Mouse (Mus musculus) right cerebral cortex, postnatal 10 days (tissue): ENCODE data around the gene Akap5.

Experiments
- DNase-seq, 2 experiments: peaks; one replicate each; pipeline ENCODE4 v3.0.0; 2021; ENCODE audit warnings: low spot score in 2 of 2

Akap5 gene

DNA sequence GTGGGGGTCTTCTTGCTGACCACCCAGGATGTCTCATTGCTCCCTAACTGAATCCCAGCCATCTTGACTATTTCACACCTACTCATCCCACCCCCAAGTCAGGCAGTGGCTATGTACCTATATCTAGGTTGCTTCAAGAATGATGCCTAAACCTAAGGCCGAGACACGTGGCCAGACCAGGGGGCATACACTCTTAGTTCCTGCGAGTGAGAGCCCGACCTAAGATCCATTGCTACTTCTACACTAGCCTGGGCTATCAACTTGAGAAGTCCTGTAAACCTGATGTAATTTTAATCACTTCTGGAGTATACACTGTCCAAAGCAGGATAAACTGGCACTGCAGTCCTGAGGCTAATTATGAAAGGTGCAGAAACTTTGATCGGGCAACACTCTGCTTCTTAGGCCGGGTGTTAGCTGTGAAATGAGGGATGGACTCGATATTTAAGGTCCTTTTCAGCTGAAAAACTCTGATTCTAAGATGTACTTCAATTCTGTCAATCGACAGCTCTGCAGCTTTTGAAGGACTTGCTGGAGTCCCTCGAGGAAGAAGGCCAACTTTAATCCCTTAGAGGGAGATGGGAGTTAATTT, 43.6 kb downstream of the Akap5 start:
- no peak for DNase-seq

DNA sequence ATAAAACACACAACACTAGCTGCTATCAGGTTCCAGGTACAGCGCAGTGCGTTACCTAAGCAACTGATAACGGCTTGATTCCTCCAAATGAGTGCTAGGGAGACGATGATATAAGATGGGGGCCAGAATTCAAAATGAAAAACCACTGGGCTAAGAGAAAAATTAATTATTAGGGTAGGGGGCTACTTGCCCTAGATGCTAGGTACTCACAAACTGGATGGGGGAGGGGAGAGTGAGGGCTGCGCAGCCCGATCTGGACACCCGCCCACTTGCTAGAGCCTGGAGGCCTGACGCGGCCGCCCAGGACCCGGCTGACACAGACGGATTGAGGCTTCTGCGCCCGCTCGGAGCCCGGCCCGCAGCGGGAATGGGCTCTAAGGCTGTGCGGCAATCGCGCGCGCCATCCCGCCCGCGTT, 44.1 kb downstream of the Akap5 start:
- peak; percentile 69 to 73 for DNase-seq

DNA sequence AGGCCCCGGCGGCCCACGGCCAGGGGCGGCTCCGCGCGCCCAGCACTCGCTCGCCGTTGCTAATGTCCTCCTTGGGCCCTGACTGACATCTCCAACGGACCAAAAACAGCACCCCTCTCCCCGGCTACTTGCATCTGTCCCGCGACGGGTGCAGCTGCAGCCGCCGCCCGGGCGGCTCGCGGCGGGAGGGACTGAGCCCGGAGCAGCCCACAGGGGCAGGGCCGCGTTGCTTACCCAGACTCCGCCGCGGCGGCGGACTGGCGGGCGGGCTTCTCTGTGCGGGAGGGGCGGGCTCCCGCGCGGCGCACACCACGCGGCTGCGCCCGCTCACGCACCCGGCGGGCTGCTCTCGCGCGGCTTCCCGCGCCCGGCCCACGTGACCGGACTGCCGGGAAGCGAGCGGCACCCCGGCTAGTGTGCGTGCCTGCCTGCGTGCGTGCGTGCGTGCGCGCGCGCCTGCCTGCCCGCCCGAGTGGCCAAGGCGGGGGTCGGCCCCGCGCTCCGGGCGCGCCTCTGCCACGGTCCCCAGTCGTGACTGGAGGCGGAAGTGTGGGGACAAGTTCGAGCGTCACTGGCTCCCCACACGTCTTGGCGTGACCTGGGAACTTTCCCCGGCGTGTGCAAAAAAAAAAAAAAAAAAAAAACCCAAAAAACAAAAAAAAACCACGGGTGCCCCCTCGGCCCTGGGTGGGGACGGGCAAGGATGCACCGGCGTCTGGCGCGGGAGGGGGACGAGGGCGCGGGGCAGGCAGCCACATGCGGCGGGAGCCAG, 44.7 kb downstream of the Akap5 start, which contains the start of gene Zbtb25:
TSS of gene Zbtb25 (minus strand) at position 397 of the 772 bp plus-strand sequence.
- DNase-seq = peak; percentile 94 to 96

DNA sequence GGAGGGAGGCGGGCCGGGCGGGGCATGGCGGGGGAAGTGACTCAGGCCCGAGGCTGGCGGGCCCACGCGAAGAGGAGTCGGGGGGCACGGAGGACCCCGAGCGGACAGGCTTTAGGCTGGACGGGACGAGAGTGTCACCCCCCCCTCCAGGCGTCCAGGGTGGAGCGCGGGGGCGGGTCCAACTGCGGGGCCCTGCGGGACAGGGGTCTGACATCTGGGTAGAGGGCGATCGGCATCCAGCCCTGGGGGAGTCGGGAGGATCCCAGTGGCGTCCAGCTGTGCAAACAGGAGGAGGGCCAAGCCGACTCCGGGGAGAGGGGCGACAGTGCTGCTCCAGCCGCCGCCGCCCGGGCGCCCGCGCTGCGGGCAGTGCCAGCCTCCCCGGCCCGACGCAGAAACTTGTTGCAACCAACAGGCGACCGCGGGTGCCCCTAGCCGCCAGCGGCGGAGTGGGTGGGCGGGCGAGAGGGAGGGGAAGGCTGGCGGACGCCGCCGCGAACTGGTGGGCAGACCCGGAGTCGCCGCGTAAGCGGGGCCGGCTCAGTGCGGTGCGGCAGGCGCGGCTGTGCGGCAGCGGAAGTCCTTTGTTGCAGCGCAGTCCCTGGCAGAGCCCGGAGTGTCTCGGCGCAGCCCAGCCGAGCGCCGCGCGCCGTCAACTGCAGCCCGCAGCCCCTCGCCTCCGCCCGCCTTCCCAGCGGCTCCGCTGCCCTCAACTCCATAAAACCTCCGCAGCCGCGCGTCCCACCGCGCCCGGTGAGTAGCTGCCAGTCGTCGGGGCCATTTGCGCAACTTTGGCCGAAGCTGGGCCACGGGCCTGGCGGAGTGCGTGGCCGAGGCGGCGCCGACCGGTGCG, 45.5 kb downstream of the Akap5 start, which contains the start of gene Zbtb1:
TSS of gene Zbtb1 (plus strand) at position 289 of the 853 bp plus-strand sequence.
- peak; percentile 87 to 88 for DNase-seq

DNA sequence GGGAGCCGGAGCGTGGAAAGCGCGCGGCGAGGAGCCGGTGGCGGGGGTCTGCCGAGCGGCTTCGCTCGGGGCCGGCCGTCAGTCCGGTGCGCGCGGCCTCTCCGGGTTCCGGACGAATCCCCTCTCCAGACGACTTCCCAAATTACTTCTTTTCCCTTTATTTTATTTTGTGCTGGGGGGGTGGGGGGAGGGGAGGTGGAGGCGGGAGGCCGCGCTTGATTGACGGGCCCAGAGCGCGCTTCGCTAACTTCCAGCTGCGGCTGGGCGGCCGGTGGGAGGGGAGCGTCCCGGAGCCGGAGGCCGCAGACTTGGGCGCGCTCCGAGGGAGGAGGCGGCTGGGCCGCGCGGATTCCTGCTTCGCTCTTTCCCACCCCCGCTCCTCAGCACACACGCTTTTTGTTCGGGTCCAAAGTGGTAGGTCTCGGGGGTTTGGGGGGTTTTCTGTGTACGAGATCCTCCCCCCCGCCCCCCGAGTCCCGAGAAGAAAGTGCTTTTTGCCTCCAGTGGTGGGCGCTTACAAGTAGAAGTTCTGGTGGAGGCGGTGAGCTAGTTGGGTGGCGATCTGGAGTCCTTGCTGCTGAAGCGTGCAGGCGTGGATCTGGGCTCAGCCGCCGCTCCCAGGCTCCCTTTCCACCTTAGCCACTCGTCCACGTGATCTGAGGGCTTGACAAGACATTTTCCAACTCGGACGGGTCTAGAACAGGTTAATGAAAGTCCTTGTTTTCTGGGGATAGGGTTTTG, 46.3 kb downstream of the Akap5 start:
- peak; percentile 70 to 71 for DNase-seq

DNA sequence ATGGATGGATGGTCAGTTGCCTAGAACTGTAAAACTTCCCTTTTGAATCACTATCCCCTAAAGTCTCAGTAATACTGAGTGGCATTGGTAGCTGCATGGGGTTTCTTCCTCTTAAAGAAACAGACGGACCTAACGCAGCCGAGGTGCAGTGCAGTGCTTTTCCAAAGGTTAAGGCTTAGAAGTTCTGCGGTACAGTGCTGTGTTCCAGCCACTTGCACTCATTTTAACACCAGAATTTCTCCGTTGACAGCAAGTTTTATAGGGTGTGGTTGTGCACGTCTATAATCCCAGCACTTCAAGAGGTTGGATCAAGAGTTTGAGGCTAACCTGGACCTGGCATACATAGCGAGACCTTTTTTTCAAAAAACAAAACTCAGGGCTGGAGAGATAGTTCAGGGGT, 47.4 kb downstream of the Akap5 start:
- DNase-seq = no peak

DNA sequence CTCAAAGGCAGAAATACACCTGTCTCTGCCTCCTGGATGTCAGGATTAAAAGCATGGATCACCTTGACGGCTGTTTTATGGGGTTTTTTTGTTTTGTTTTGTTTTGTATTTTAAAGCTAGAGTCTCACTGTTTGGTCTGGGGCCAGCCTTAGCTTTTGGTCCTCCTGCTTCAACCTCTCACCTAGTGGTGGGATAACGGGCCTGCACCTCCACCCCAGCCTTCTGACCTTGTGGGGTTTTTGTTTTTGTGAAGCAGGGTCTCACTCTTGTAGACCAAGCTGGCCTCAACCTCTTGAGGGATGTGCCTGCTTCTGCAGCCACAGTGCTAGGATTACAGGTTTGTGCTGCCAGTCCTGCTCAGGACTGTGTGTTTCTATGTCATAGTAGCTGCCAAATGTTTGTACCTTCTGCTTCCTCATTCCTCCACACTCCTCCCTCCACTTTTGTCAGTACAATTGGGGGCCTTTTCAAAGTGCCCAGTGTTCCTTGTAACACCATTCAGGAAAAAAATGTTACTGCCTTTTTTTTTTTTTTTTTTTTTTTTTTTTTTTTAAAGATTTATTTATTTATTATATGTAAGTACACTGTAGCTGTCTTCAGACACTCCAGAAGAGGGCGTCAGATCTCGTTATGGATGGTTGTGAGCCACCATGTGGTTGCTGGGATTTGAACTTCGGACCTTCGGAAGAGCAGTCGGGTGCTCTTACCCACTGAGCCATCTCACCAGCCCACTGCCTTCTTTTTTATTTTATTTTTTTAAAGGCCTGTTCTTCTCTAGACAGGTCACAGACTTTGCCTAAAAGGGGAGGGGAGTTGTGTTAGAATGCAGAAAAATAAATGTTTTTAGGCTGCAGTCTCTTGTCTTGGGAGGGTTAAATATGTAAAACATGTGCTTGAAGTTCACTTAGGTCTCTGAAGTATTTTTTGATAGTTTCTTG, 48.5 kb downstream of the Akap5 start:
- DNase-seq = no peak

DNA sequence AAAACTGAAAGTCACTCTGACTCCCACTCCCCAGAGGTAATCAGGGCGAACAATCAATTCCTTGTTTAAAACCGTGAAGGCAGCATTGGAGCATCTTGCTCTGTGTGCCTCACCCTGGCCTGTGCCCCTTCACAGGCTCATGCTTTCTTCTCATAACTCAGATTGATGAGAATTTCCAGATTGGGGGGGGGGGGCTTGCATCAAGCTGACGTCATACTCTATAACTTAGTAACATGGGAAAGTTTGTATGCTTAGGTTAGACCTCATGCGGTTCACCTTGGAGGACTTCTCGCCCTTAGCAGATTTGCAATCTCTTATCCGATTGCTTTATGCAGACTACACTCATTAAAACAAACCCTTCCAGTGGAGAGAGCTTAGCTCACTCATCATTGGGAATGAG, 49.3 kb downstream of the Akap5 start:
- DNase-seq = no peak

DNA sequence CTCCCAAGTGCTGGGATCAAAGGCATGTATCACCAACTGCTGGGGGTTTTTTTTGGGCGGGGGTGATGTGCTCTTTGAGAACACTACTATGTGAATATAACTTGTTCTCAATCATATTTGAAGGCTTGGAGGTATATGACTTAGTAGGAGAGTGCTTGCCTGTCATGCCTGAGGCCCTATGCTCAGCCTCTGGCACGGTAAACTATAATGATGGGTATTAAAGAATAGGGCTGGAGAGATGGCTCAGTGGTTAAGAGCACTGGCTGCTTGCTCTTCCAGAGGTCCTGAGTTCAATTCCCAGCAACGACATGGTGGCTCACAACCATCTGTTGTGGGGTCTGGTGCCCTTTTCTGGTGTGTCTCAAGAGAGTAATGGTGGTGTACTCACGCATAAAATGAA, 50.2 kb downstream of the Akap5 start:
- no peak for DNase-seq

DNA sequence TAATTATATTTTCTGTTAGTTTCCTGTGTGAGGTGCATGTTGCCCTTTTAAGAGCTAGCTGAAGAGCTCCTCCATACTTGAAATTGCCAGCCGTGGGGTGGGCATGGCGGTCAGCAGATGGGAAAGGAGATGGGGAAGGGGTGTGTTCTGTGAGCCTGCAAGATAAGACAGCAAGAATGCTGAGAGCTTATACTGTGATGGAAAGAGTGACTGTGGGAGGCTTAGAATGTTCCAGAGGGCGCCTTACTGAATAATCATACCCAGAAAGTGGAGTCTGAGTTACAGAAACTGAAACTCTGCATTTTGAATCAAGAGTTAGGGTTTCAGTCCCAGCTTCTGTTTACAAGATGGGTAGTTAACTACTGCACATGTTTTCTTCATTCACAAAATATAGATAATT, 50.8 kb downstream of the Akap5 start:
- no peak for DNase-seq

DNA sequence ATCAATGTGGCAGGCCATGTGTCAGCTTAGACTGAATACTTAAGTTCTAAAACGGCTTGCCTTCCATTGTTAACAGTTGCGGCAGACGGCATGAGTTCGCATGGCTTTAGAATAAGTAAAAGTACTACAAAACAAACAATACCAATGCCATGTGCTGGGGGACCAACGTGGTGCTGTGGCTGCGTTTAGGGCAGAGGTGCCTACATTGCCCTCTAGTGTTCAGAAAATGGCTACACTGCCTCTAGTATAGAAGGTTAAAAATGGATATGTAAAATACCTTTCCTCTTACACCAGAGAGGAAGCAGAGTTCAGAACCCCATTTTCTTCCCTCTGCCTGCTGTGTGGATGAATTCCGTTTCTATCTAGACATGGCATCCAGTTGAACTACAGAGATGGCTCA, 52.0 kb downstream of the Akap5 start:
- DNase-seq = no peak

DNA sequence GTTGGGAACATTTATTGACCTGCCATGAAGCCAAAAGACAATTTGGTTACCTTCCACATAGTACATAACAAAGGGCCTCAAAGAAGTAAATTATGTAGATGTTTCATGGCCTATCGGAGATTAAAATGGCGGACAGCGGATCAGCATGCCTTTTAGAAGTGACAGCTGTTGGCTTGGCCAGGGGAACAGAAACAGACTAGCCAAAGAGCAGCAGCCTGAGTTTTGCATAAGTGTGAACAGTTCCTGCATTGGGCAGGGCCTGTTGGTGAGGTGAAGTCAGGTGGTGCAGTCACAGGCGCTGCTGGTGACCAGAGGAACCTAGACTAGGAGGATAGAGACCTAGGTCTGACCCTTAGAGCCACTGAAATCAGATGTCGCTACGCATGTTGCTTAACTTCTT, 52.4 kb downstream of the Akap5 start:
- no peak for DNase-seq

DNA sequence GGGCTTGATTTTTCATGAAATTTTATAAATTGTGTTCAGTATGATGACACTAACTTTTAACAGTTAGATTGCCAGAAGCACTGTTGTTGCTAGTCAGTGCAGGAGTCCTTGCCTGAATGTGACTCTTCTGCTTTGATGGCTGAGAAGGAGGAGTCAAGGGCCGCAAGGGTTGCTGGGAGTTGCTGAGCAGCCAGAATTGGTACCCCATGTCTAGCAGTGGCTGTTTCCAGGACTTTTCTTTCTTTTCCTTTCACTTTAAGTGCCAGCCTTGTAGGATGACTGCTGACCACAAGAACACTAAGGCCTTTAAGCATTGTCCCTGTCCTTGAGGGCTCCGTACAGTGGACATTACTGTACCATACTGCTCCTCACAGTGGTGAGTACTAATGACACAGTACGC, 53.0 kb downstream of the Akap5 start:
- DNase-seq = no peak

DNA sequence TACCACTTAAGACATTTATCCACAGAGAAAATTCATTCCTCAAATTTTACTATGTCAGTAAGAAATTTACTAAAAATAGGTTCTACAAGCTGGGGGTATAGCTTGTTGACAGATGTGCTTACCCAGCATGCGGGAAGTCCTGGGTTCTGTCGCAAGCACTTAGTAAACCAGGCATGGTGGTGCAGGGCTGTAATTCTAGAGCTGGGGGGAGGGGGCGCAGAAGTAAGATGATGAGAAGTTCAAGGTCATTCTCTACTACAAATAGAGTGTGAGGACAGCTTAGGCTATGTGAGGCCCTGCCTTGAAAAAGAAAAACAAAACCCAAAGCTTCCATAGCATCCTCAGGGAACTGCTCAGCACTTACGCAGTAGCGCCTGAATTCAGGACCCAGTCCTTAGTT, 53.9 kb downstream of the Akap5 start:
- DNase-seq = no peak

DNA sequence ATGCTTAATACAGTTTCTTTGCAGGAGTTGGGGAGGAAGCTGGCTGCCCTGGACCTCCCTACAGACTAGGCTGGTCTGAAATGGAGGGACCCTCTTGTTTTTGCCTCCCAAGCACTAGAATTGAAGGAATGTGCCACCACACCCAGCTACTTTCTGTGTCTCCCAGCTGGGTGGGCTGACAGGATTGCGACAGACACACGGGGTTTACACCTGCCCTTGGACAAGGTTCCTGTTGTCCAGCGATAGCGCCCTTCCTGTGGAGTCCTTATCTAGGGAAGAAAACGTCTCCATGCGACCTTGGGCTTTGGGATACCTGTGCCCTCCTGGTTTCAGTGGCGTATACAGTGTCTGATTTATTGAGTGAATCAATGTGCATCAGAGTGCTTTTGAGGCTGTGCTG, 55.5 kb downstream of the Akap5 start:
- no peak for DNase-seq
